Mouse (Mus musculus) heart, embryonic 14.5 days (tissue): ENCODE data around the gene Arid2. TPM values are rescaled to one million over a fixed set of nuclear protein-coding genes. Genes with fewer than 3 reads are reported as not detected.
"Not testable (repeated sequence)": the region's sequence is repeated elsewhere in the genome, so short reads cannot be mapped to it uniquely, and the experiment has no call there.

ENCODE experiments used
- ATAC-seq: fragments of 200-750 bp; cut with Nextera tagmentation; 2 replicates; pipeline ENCODE4 v1.8.0; 2017; ENCODE audit warnings: low read depth, moderate TSS enrichment; ENCODE audit not compliant: insufficient number of reproducible peaks, insufficient read depth, low FRiP score
- H3K27ac ChIP-seq, 2 experiments: fragments of 200-500 bp in 1 of 2; fragments of 300-500 bp in 1 of 2; sonication (generic) in 1 of 2; replicated peaks in 1 of 2; 2 replicates each; pipeline ENCODE4 v1.5.1; 2012 to 2014; ENCODE audit warnings: low read depth in 2 of 2, low read length in 2 of 2, control low read depth in 1 of 2, mild to moderate bottlenecking in 1 of 2, mixed read lengths in 1 of 2; ENCODE audit not compliant: control insufficient read depth in 1 of 2, insufficient read depth in 1 of 2
- H3K27me3 ChIP-seq: fragments of 300-500 bp; sonication (generic); 2 replicates; pipeline ENCODE4 v1.6.1; 2014; ENCODE audit warnings: mild to moderate bottlenecking, low read length, control low read depth; ENCODE audit not compliant: control insufficient read depth, insufficient read depth
- H3K36me3 ChIP-seq: fragments of 300-500 bp; sonication (generic); 2 replicates; pipeline ENCODE4 v1.6.1; 2014; ENCODE audit warnings: mild to moderate bottlenecking, control low read depth, low read length, mixed read lengths; ENCODE audit not compliant: control insufficient read depth, insufficient read depth
- H3K4me1 ChIP-seq, 2 experiments: fragments of 200-500 bp in 1 of 2; fragments of 300-500 bp in 1 of 2; sonication (generic) in 1 of 2; 2 replicates each; pipeline ENCODE4 v1.6.1; 2012 to 2014; ENCODE audit warnings: low read length in 2 of 2, control low read depth in 1 of 2, mixed read lengths in 1 of 2; ENCODE audit not compliant: control insufficient read depth in 2 of 2, insufficient read depth in 2 of 2
- H3K4me2 ChIP-seq: fragments of 300-500 bp; sonication (generic); 2 replicates; pipeline ENCODE4 v1.6.1; 2014; ENCODE audit warnings: mild to moderate bottlenecking, low read length
- H3K4me3 ChIP-seq, 2 experiments: fragments of 200-500 bp in 1 of 2; fragments of 300-500 bp in 1 of 2; sonication (generic) in 1 of 2; 2 replicates each; pipeline ENCODE4 v1.5.1; 2012 to 2014; ENCODE audit warnings: low read length in 2 of 2, mild to moderate bottlenecking in 2 of 2, control low read depth in 1 of 2, low read depth in 1 of 2, moderate library complexity in 1 of 2; ENCODE audit not compliant: control insufficient read depth in 1 of 2, insufficient read depth in 1 of 2
- H3K9ac ChIP-seq: fragments of 300-500 bp; sonication (generic); 2 replicates; pipeline ENCODE4 v1.6.1; 2014; ENCODE audit warnings: mild to moderate bottlenecking, low read length
- H3K9me3 ChIP-seq: fragments of 300-500 bp; sonication (generic); 2 replicates; pipeline ENCODE4 v1.6.1; 2016; ENCODE audit warnings: low read length, control low read depth; ENCODE audit not compliant: control insufficient read depth
- WGBS: fragments of 180-500 bp; shearing (Covaris S2); extraction: QIAGEN DNeasy Blood & Tissue Kit; methylation state at CpG from one replicate; pipeline ENCODE4 v1.1.7; 2014; 5-methylcytosine and 5-hydroxymethylcytosine counted together
- polyA plus RNA-seq: library from polyadenylated mRNA; unstranded; fragments of >200 nt; fragmentation: Nextera tagmentation; extraction: Ambion mirVana; gene quantifications from 2 replicates; pipeline ENCODE4 v1.2.1, GENCODE M21; 2014

Arid2 gene
- polyA plus RNA-seq, 1 experiment from 2014 or later: 19.4 TPM

- Histone ChIP-seq H3K4me2 (no peak overlapping the region), H3K9me3 (no peaks in the 10 kb centered on the region), H3K9ac (no peak overlapping the region), H3K36me3 (peaks cover 33% of the 10 kb centered on the region), H3K4me3 (no peak overlapping the region), H3K27me3 (no peaks in the 10 kb centered on the region), H3K27ac (no peak overlapping the region), H3K4me1 (peaks cover 10 to 27% of the 10 kb centered on the region in 2 experiments)
- 96% methylated on average over 9 of the region's 9 CpGs for whole genome bisulfite sequencing
- ATAC-seq: no peak
Measured at GRCm38 (mm10) chr15:96297623-96298188, 10.4 kb downstream of the Arid2 start.

GRCm38 (mm10) chr15:96309310-96309709 lies 22.0 kb downstream of the Arid2 start:
- Histone ChIP-seq H3K27me3 (no peaks in the 10 kb centered on the region), H3K36me3 (peaks cover 21% of the 10 kb centered on the region), H3K4me3 (no peak overlapping the region), H3K9ac (no peak overlapping the region), H3K9me3 (no peaks in the 10 kb centered on the region), H3K4me2 (no peak overlapping the region), H3K4me1 (no peaks in the 10 kb centered on the region), H3K27ac (no peak overlapping the region)
- WGBS: 69% methylated on average over 6 of the region's 6 CpGs
- ATAC-seq: no peak

- Histone ChIP-seq H3K4me2 (no peak overlapping the region), H3K27ac (no peak overlapping the region), H3K9me3 (no peaks in the 10 kb centered on the region), H3K9ac (no peak overlapping the region), H3K36me3 (peaks cover 12% of the 10 kb centered on the region), H3K4me3 (no peak overlapping the region), H3K27me3 (no peaks in the 10 kb centered on the region), H3K4me1 (peaks cover 3 to 15% of the 10 kb centered on the region in 2 experiments; a peak in 3 of 4 replicates)
- ATAC-seq: no peak
- WGBS: 97% methylated on average over 1 of the region's 1 CpGs
Measured at GRCm38 (mm10) chr15:96312902-96313301, 25.6 kb downstream of the Arid2 start.

GRCm38 (mm10) chr15:96315664-96316063 lies 28.3 kb downstream of the Arid2 start:
- H3K4me2 ChIP-seq: no peak overlapping the region
- peaks cover 16% of the 10 kb centered on the region for H3K36me3 ChIP-seq
- no peak overlapping the region for H3K9ac ChIP-seq
- ATAC-seq: no peak
- WGBS: 8% methylated on average over 1 of the region's 1 CpGs
- H3K27me3 ChIP-seq: no peaks in the 10 kb centered on the region
- peaks cover 3 to 20% of the 10 kb centered on the region in 2 experiments; a peak in 3 of 4 replicates for H3K4me1 ChIP-seq
- no peaks in the 10 kb centered on the region for H3K9me3 ChIP-seq
- no peak overlapping the region for H3K4me3 ChIP-seq
- H3K27ac ChIP-seq: peak overlapping the region; percentile 1 to 31; a peak in 2 of 4 replicates

- no peak overlapping the region for H3K4me2 ChIP-seq
- H3K27ac ChIP-seq: 0 out of 4 replicates have a peak overlapping the region, but pooled peaks of 1 of the 2 experiments have one; percentile 19
- H3K9me3 ChIP-seq: no peaks in the 10 kb centered on the region
- no peaks in the 10 kb centered on the region for H3K27me3 ChIP-seq
- H3K9ac ChIP-seq: no peak overlapping the region
- no peak overlapping the region for H3K4me3 ChIP-seq
- H3K36me3 ChIP-seq: 0 out of 2 replicates have a peak, but pooled peaks cover 3% of the 10 kb centered on the region
- ATAC-seq: no peak
- peaks cover 3 to 20% of the 10 kb centered on the region in 2 experiments; a peak in 3 of 4 replicates for H3K4me1 ChIP-seq
- 83% methylated on average over 8 of the region's 8 CpGs for whole genome bisulfite sequencing
Measured at GRCm38 (mm10) chr15:96319335-96319734, 32.0 kb downstream of the Arid2 start.

GRCm38 (mm10) chr15:96325726-96326328 lies 38.5 kb downstream of the Arid2 start:
- 91% methylated on average over 7 of the region's 7 CpGs for WGBS

GRCm38 (mm10) chr15:96328722-96329121 lies 41.4 kb downstream of the Arid2 start:
- H3K27me3 ChIP-seq, H3K9ac ChIP-seq, H3K4me3 ChIP-seq, ATAC-seq, H3K27ac ChIP-seq, H3K4me2 ChIP-seq, H3K9me3 ChIP-seq: not testable (repeated sequence)
- Histone ChIP-seq H3K36me3 (peaks cover 18% of the 10 kb centered on the region), H3K4me1 (peaks cover 12 to 32% of the 10 kb centered on the region in 2 experiments)
- 96% methylated on average over 3 of the region's 4 CpGs for WGBS

More at GRCm38 (mm10) chr15:96325726-96326328, 38.5 kb downstream of the Arid2 start:
- H3K27me3 ChIP-seq: no peaks in the 10 kb centered on the region
- no peak overlapping the region for H3K4me2 ChIP-seq
- ATAC-seq: no peak
- peaks cover 5 to 13% of the 10 kb centered on the region in 2 experiments for H3K4me1 ChIP-seq
- no peak overlapping the region for H3K4me3 ChIP-seq
- no peak overlapping the region for H3K27ac ChIP-seq
- H3K9ac ChIP-seq: no peak overlapping the region
- H3K36me3 ChIP-seq: peaks cover 13% of the 10 kb centered on the region
- no peaks in the 10 kb centered on the region for H3K9me3 ChIP-seq
